Mouse (Mus musculus) liver, postnatal 0 days (tissue): ENCODE measurements around the gene Epm2aip1. TPM values are rescaled to one million over a fixed set of nuclear protein-coding genes. Genes with fewer than 3 reads are reported as not detected.

Experiments
- ATAC-seq: fragments of 200-750 bp; cut with Nextera tagmentation; 2 replicates; pipeline ENCODE4 v1.8.0; 2017; ENCODE audit warnings: mild to moderate bottlenecking, moderate library complexity
- DNase-seq: peaks from one replicate; pipeline ENCODE4 v3.0.0-alpha.2; 2016
- H3K27ac ChIP-seq: fragments of 300-500 bp; sonication (generic); 2 replicates; pipeline ENCODE4 v1.5.1; 2014; ENCODE audit warnings: antibody characterized with exemption, moderate library complexity, mild to moderate bottlenecking, low read depth
- H3K27me3 ChIP-seq: fragments of 300-500 bp; sonication (generic); 2 replicates; pipeline ENCODE4 v1.6.1; 2014; ENCODE audit warnings: low read length, control low read depth, mixed read lengths; ENCODE audit not compliant: insufficient read depth
- H3K36me3 ChIP-seq: fragments of 300-500 bp; sonication (generic); replicated peaks from 2 replicates; pipeline ENCODE4 v1.6.1; 2014; ENCODE audit warnings: mild to moderate bottlenecking, control low read depth, low read length, moderate library complexity, mixed read lengths; ENCODE audit not compliant: insufficient read depth
- H3K4me1 ChIP-seq: fragments of 300-500 bp; sonication (generic); 2 replicates; pipeline ENCODE4 v1.6.1; 2014; ENCODE audit warnings: antibody characterized with exemption, mild to moderate bottlenecking, control low read depth; ENCODE audit not compliant: insufficient read depth
- H3K4me2 ChIP-seq: fragments of 300-500 bp; sonication (generic); 2 replicates; pipeline ENCODE4 v1.6.1; 2014; ENCODE audit warnings: low read depth, mild to moderate bottlenecking, low read length, moderate library complexity, mixed read lengths
- H3K4me3 ChIP-seq: fragments of 300-500 bp; sonication (generic); 2 replicates; pipeline ENCODE4 v1.5.1; 2014; ENCODE audit warnings: low read depth, low read length
- H3K9ac ChIP-seq: fragments of 300-500 bp; sonication (generic); replicated peaks from 2 replicates; pipeline ENCODE4 v1.6.1; 2014; ENCODE audit warnings: mild to moderate bottlenecking, moderate library complexity
- H3K9me3 ChIP-seq: fragments of 300-500 bp; sonication (generic); 2 replicates; pipeline ENCODE4 v1.6.1; 2016; ENCODE audit warnings: mild to moderate bottlenecking, control low read depth, low read length, mixed read lengths
- CTCF ChIP-seq: sonication (generic); IDR thresholded peaks from 2 replicates; pipeline ENCODE4 v1.5.1; 2016; ENCODE audit warnings: antibody characterized with exemption, low read depth
- EP300 ChIP-seq: IDR thresholded peaks from 2 replicates; pipeline ENCODE4 v1.6.1; 2016; ENCODE audit warnings: antibody characterized with exemption, low read depth, mild to moderate bottlenecking
- WGBS: fragments of 180-500 bp; shearing (Covaris S2); extraction: QIAGEN DNeasy Blood & Tissue Kit; methylation state at CpG from one replicate; pipeline ENCODE4 v1.1.7; 2014; ENCODE audit not compliant: insufficient replicate concordance; 5-methylcytosine and 5-hydroxymethylcytosine counted together
- polyA plus RNA-seq: library from polyadenylated mRNA; unstranded; fragments of >200 nt; fragmentation: Nextera tagmentation; extraction: Ambion mirVana; gene quantifications from 2 replicates; pipeline ENCODE4 v1.2.1, GENCODE M21; 2015

The Epm2aip1 gene
- polyA plus RNA-seq, result 4.4 and 5.2 TPM in 2 replicates

DNA sequence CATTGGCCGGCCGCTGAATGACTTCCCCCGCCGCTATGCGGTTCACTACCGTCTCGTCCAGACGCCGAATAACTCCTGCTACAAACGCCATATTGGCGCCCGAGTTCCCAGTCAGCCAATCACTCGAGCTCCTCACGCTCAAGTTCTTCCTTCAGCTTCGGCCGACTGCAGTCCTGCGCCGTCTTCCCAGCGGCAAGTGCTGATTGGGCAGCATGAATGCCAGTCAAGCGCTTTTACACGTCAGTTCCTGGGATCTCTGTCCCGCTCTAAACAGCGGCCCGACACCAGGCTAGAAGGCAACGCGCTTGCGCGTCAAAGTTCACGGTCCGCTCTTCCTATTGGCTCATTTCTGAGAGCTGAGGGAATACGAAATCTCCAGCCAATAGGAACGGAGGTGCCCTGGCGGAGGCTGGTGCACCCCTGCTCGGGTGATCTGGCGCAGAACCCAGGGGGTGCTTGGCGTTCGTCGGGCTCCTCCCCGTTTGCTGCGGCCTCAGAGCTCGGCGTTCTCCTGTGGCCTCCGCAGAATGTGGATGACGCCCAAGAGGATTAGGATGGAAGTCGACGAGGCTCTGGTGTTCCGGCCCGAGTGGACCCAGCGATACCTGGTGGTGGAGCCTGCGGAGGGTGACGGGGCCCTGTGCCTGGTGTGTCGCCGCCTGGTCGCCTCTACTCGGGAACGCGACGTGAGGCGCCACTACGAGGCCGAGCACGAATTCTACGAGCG lies at the start of gene Epm2aip1, which contains the start of gene Mlh1:
TSS of gene Epm2aip1 (plus strand) at position 496 of the 727 bp plus-strand sequence.
TSS of gene Mlh1 (minus strand) at position 358 of the 727 bp plus-strand sequence.
- DNase-seq (peak; percentile 98), ATAC-seq (peak; percentile 96)
- Histone ChIP-seq H3K4me3 (peak within 1 kb of the TSS; percentile 79), H3K36me3 (peaks cover 26% of the 10 kb centered on the region), H3K27ac (peak within 1 kb of the TSS; percentile 94), H3K9me3 (no peaks in the 10 kb centered on the region), H3K9ac (peak within 1 kb of the TSS; percentile 87), H3K4me1 (peaks cover 35% of the 10 kb centered on the region), H3K27me3 (no peaks in the 10 kb centered on the region), H3K4me2 (peak within 1 kb of the TSS; percentile 82)
- TF ChIP-seq EP300 (no peak), CTCF (0 out of 2 replicates have a peak, but pooled peaks have one; percentile 14)
- WGBS, result under 1% methylated on average over 61 of the region's 64 CpGs

DNA sequence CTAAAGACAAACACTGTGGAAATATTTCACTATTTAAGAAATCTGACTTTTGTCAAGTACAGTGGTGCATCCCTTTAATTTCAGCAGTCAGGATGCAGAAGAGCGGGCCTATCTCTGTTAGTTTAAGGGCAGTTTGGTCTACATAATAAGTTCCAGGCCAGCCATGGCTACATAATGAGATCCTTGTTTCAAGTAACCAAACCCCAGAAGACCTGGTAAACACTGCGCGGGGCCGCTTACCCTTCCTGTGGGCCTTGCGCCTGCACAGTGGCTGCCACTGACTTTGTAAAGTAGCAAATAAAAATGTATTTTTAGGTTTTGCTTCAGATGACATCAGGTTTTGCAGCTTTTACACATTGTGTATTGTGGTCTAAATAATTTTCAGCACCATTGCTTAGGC lies 48.3 kb upstream of the Epm2aip1 start:
- H3K4me1 ChIP-seq, result peaks cover 2% of the 10 kb centered on the region; the same call in 1 of the 2 replicates
- no peak overlapping the region for H3K27ac ChIP-seq
- 94% methylated on average over 5 of the region's 5 CpGs for WGBS
- ATAC-seq (no peak), DNase-seq (no peak)
- H3K27me3 ChIP-seq, result no peaks in the 10 kb centered on the region
- peaks cover 68% of the 10 kb centered on the region for H3K36me3 ChIP-seq
- no peak overlapping the region for H3K9ac ChIP-seq
- TF ChIP-seq EP300 (no peak), CTCF (no peak)
- no peak overlapping the region for H3K4me3 ChIP-seq
- no peak overlapping the region for H3K4me2 ChIP-seq
- H3K9me3 ChIP-seq, result no peaks in the 10 kb centered on the region

DNA sequence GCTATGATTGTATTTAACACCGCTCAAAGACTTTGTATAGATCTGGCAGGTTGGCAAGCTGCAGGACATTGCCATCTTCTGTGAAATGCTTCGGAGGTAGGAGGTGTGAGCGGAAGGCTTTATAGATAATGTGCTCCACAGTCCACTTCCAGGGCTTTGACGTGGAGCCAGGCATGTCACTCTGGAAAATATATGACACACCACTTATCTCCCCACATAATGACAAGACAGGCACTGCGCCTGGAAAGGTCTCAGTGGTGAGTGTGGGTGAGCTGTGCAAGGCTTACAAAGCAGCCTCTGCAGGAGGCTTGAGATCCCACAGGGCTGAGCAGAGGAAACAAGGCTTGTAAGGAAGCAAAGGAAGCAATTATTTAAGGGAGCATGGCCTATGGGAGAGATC lies 43.3 kb upstream of the Epm2aip1 start:
- 81% methylated on average over 5 of the region's 5 CpGs for WGBS

DNA sequence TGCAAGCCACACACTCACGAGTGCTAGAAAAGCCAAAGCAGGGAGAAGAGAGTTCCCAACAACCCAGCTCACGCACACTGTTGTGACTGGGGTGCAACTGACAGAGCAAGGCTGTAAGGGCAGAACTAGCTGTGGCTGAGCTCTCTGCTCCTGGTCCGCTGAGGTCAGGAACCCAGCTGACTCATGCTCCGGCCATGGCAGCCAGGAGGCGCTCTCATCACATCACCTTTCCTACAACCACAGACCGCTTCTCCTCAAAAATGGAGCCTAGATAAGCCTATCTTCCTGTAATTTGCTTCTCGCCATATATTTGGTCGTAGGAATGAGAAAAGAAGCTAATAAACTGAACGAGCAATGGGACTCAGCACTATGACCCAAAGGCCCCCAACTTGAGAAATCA lies 37.0 kb upstream of the Epm2aip1 start:
- H3K27ac ChIP-seq, result no peak overlapping the region
- ATAC-seq, result no peak
- H3K27me3 ChIP-seq, result no peaks in the 10 kb centered on the region
- no peak for DNase-seq
- no peak overlapping the region for H3K4me2 ChIP-seq
- H3K9ac ChIP-seq, result no peak overlapping the region
- H3K36me3 ChIP-seq, result peaks cover 71% of the 10 kb centered on the region
- 87% methylated on average over 9 of the region's 9 CpGs for WGBS
- no peak overlapping the region for H3K4me3 ChIP-seq
- no peaks in the 10 kb centered on the region for H3K4me1 ChIP-seq
- TF ChIP-seq CTCF (peak; percentile 32), EP300 (no peak)
- H3K9me3 ChIP-seq, result no peaks in the 10 kb centered on the region

More for the DNA sequence above, 43.3 kb upstream of the Epm2aip1 start:
- TF ChIP-seq EP300, result no peak
- TF ChIP-seq CTCF, result no peak
- H3K4me1 ChIP-seq, result no peaks in the 10 kb centered on the region
- no peak overlapping the region for H3K9ac ChIP-seq
- H3K27ac ChIP-seq, result no peak overlapping the region
- ATAC-seq (no peak), DNase-seq (no peak)
- no peaks in the 10 kb centered on the region for H3K27me3 ChIP-seq
- H3K4me2 ChIP-seq, result no peak overlapping the region
- H3K4me3 ChIP-seq, result no peak overlapping the region
- peaks cover 77% of the 10 kb centered on the region for H3K36me3 ChIP-seq
- no peaks in the 10 kb centered on the region for H3K9me3 ChIP-seq

DNA sequence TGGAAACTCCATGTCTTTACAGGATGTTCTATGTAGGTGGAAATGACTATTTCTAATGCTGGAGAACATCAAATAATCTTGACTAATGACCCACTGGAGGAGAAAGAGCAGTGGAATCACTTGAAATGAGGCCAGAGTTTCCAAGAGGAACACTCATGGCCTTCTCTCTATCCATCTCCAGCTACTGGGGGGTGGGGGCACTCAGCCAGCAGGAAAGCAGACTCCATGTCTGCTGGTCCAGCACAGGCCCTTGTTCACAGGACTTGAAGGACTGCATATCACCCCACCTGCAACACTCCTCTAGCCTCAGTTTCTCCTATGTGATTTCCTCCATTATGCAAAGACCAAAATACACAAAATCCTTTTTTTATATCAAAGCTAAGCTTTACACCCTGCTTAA lies 34.0 kb upstream of the Epm2aip1 start:
- Histone ChIP-seq H3K4me2 (no peak overlapping the region), H3K9ac (no peak overlapping the region), H3K27me3 (no peaks in the 10 kb centered on the region), H3K4me3 (no peak overlapping the region), H3K9me3 (no peaks in the 10 kb centered on the region), H3K36me3 (peaks cover 73% of the 10 kb centered on the region), H3K27ac (no peak overlapping the region), H3K4me1 (no peaks in the 10 kb centered on the region)
- no peak for DNase-seq
- no peak for ATAC-seq
- TF ChIP-seq CTCF, result no peak
- no peak for TF ChIP-seq EP300

DNA sequence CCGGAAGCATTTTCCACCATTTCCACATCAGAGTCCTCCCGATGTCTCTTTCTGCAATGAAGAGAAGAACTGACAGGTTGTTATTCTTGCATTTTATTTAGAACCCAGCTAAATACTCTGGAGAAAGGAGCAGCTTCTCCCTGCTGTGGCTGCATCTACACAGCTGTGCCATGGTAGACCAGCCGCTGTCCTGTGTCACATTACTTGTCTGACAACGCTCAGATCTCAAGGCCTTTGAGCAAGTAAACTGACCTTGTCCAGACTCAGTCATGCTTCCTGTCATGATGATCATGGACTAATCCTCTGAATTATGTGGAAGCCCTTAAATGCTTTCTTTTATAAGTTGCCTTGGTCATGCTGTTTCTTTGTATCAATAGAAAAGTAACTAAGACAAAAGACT lies 31.9 kb upstream of the Epm2aip1 start:
- DNase-seq (no peak), ATAC-seq (no peak)
- no peak overlapping the region for H3K4me2 ChIP-seq
- H3K36me3 ChIP-seq, result peaks cover 64% of the 10 kb centered on the region
- H3K27me3 ChIP-seq, result no peaks in the 10 kb centered on the region
- no peak for TF ChIP-seq EP300
- 90% methylated on average over 4 of the region's 4 CpGs for WGBS
- no peaks in the 10 kb centered on the region for H3K9me3 ChIP-seq
- H3K4me1 ChIP-seq, result no peaks in the 10 kb centered on the region
- no peak overlapping the region for H3K27ac ChIP-seq
- H3K4me3 ChIP-seq, result no peak overlapping the region
- H3K9ac ChIP-seq, result no peak overlapping the region
